Mouse (Mus musculus): ENCODE measurements at regions not wholly inside any gene's neighbourhood (a gene's known extent, or its start where the extent isn't known, plus 50 kb on each side); places are given as distances from the start of the nearest gene placed in this dataset.
A peak's percentile ranks its signal among the peaks of the same experiment; 100 is the strongest.

- peak in 1 of 2 experiments; percentile 68 for DNase-seq (ENCODE audit: low spot score in 2 of 2)
These were observed 273.3 kb upstream of the Ppargc1a start for GRCm38 (mm10) chr5:51840638-51841329.

GRCm38 (mm10) chr5:51839292-51839691 lies 271.8 kb upstream of the Ppargc1a start:
- no peak for DNase-seq (ENCODE audit: low spot score in 2 of 2)

- no peak for DNase-seq (ENCODE audit: low spot score in 2 of 2)
These were observed 263.0 kb upstream of the Ppargc1a start for GRCm38 (mm10) chr5:51830551-51830950.

GRCm38 (mm10) chr5:51830015-51830414 lies 262.5 kb upstream of the Ppargc1a start:
- no peak for DNase-seq (ENCODE audit: low spot score in 2 of 2)

- no peak for DNase-seq (ENCODE audit: low spot score in 2 of 2)
These were observed 262.1 kb upstream of the Ppargc1a start for GRCm38 (mm10) chr5:51829606-51830005.

GRCm38 (mm10) chr5:51829020-51829419 lies 261.5 kb upstream of the Ppargc1a start:
- no peak for DNase-seq (ENCODE audit: low spot score in 2 of 2)

GRCm38 (mm10) chr5:51826269-51826668 lies 258.7 kb upstream of the Ppargc1a start:
- DNase-seq (ENCODE audit: low spot score in 2 of 2): no peak

- no peak for DNase-seq (ENCODE audit: low spot score in 2 of 2)
These were observed 258.1 kb upstream of the Ppargc1a start for GRCm38 (mm10) chr5:51825584-51826088.

GRCm38 (mm10) chr5:51824731-51825130 lies 257.2 kb upstream of the Ppargc1a start:
- DNase-seq (ENCODE audit: low spot score in 2 of 2): peak in 1 of 2 experiments; percentile 22

- DNase-seq (ENCODE audit: low spot score in 2 of 2): no peak
These were observed 256.1 kb upstream of the Ppargc1a start for GRCm38 (mm10) chr5:51823657-51824056.

- no peak for DNase-seq (ENCODE audit: low spot score in 2 of 2)
These were observed 248.7 kb upstream of the Ppargc1a start for GRCm38 (mm10) chr5:51816258-51816657.

GRCm38 (mm10) chr5:51811728-51812127 lies 244.2 kb upstream of the Ppargc1a start:
- no peak for DNase-seq (ENCODE audit: low spot score in 2 of 2)

- no peak for DNase-seq (ENCODE audit: low spot score in 2 of 2)
These were observed 234.0 kb upstream of the Ppargc1a start for GRCm38 (mm10) chr5:51801486-51801885.

- DNase-seq (ENCODE audit: low spot score in 2 of 2): no peak
These were observed 232.0 kb upstream of the Ppargc1a start for GRCm38 (mm10) chr5:51799371-51800035.

- DNase-seq (ENCODE audit: low spot score in 2 of 2): no peak
These were observed 226.6 kb upstream of the Ppargc1a start for GRCm38 (mm10) chr5:51794097-51794496.

GRCm38 (mm10) chr5:51792950-51793349 lies 225.4 kb upstream of the Ppargc1a start:
- DNase-seq (ENCODE audit: low spot score in 2 of 2): no peak

- no peak for DNase-seq (ENCODE audit: low spot score in 2 of 2)
These were observed 221.2 kb upstream of the Ppargc1a start for GRCm38 (mm10) chr5:51788768-51789167.

- DNase-seq (ENCODE audit: low spot score in 2 of 2): no peak
These were observed 216.0 kb upstream of the Ppargc1a start for GRCm38 (mm10) chr5:51783523-51783922.

GRCm38 (mm10) chr5:51783099-51783498 lies 215.6 kb upstream of the Ppargc1a start:
- DNase-seq (ENCODE audit: low spot score in 2 of 2): no peak

- no peak for DNase-seq (ENCODE audit: low spot score in 2 of 2)
These were observed 208.1 kb upstream of the Ppargc1a start for GRCm38 (mm10) chr5:51775502-51776145.

- DNase-seq (ENCODE audit: low spot score in 2 of 2): no peak
These were observed 204.1 kb upstream of the Ppargc1a start for GRCm38 (mm10) chr5:51771655-51772054.

GRCm38 (mm10) chr5:51766111-51766510 lies 198.6 kb upstream of the Ppargc1a start:
- no peak for DNase-seq (ENCODE audit: low spot score in 2 of 2)

GRCm38 (mm10) chr5:51764416-51764815 lies 196.9 kb upstream of the Ppargc1a start:
- DNase-seq (ENCODE audit: low spot score in 2 of 2): no peak
